Mouse (Mus musculus) midbrain, embryonic 16.5 days (tissue): ENCODE results near the gene Rsl24d1. TPM values are rescaled to one million over a fixed set of nuclear protein-coding genes. Genes with fewer than 3 reads are reported as not detected.

Experiments
- ATAC-seq: fragments of 200-750 bp; cut with Nextera tagmentation; 2 replicates; pipeline ENCODE4 v1.8.0; 2017; ENCODE audit warnings: moderate TSS enrichment
- H3K27ac ChIP-seq: fragments of 300-500 bp; sonication (generic); 2 replicates; pipeline ENCODE4 v1.5.1; 2014; ENCODE audit warnings: mild to moderate bottlenecking, low read length, mixed read lengths
- H3K27me3 ChIP-seq: fragments of 300-500 bp; sonication (generic); 2 replicates; pipeline ENCODE4 v1.6.1; 2014; ENCODE audit warnings: low read depth, low read length, mixed read lengths; ENCODE audit not compliant: control insufficient read depth, insufficient read depth
- H3K36me3 ChIP-seq: fragments of 300-500 bp; sonication (generic); 2 replicates; pipeline ENCODE4 v1.6.1; 2014; ENCODE audit warnings: mild to moderate bottlenecking, low read length, moderate library complexity, mixed read lengths; ENCODE audit not compliant: control insufficient read depth, insufficient read depth
- H3K4me1 ChIP-seq: fragments of 300-500 bp; sonication (generic); 2 replicates; pipeline ENCODE4 v1.6.1; 2014; ENCODE audit warnings: mild to moderate bottlenecking, low read length, mixed read lengths; ENCODE audit not compliant: control insufficient read depth, insufficient read depth
- H3K4me2 ChIP-seq: fragments of 300-500 bp; sonication (generic); 2 replicates; pipeline ENCODE4 v1.6.1; 2014; ENCODE audit warnings: mild to moderate bottlenecking, low read length, mixed read lengths
- H3K4me3 ChIP-seq: fragments of 300-500 bp; sonication (generic); 2 replicates; pipeline ENCODE4 v1.5.1; 2014; ENCODE audit warnings: low read depth, mild to moderate bottlenecking, low read length, moderate library complexity, mixed read lengths
- H3K9ac ChIP-seq: fragments of 300-500 bp; sonication (generic); 2 replicates; pipeline ENCODE4 v1.6.1; 2014; ENCODE audit warnings: low read depth, low read length, mixed read lengths
- H3K9me3 ChIP-seq: fragments of 300-500 bp; sonication (generic); replicated peaks from 2 replicates; pipeline ENCODE4 v1.6.1; 2014; ENCODE audit warnings: mild to moderate bottlenecking, low read length, mixed read lengths; ENCODE audit not compliant: control insufficient read depth, poor library complexity, severe bottlenecking
- WGBS: fragments of 180-500 bp; shearing (Covaris S2); extraction: QIAGEN DNeasy Blood & Tissue Kit; methylation state at CpG from one replicate; pipeline ENCODE4 v1.1.7; 2014; 5-methylcytosine and 5-hydroxymethylcytosine counted together
- polyA plus RNA-seq: library from polyadenylated mRNA; unstranded; fragments of >200 nt; fragmentation: Nextera tagmentation; extraction: Ambion mirVana; gene quantifications from 2 replicates; pipeline ENCODE4 v1.2.1, GENCODE M21; 2015

Gene Rsl24d1
- polyA plus RNA-seq, result 103 and 109 TPM in 2 replicates

DNA sequence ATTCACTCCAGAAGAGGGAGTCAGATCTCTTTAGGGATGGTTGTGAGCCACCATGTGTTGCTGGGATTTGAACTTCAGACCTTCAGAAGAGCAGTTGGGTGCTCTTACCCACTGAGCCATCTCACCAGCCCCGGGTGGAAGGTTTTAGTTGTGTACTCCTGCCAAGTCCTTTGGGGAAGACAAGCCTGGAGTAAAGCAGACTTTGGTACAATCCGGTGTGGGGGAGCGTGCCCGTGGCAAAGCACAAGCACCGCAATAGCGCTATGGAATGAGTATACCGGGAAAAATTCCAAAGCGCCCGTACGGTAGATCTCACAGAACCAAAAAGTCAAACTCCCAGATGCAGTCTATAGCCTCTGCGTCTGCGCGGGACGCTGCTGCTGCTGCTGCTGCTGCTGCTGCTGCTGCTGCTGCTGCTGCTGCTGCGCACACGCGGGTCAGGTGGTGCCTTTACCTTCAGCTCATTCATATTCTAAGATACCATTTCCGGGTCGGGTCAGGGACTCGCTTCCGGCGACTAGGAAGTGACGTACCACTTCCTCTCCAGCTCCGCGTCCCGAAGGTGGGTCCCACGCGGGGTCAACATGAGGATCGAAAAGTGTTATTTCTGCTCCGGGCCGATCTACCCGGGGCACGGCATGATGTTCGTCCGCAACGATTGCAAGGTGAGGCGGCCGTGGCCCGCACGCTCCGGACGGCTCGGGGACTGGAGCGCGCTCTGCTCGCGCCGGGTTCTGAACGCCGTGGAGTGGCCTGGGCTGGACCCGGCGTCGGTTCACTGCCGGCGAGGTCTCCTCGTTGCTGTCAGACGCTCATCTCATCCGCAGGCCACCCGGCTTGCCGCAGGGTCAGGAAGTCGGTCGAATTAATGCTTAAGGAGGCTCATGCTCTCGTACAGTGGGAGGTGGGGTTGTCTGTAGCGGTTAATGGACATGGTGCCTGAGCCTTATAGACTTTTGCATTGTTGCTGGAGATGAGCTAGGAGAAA is at the start of gene Rsl24d1:
TSS of gene Rsl24d1 (plus strand) at position 508 of the 988 bp plus-strand sequence.
- Histone ChIP-seq H3K4me2 (peak within 1 kb of the TSS; percentile 88), H3K27me3 (no peaks in the 10 kb centered on the region; the same call in 1 of the 2 replicates), H3K27ac (peak within 1 kb of the TSS; percentile 68), H3K9ac (peak within 1 kb of the TSS; percentile 77), H3K36me3 (peaks cover 8% of the 10 kb centered on the region; the same call in 1 of the 2 replicates), H3K9me3 (no peaks in the 10 kb centered on the region), H3K4me3 (peak within 1 kb of the TSS; percentile 94), H3K4me1 (peaks cover 12% of the 10 kb centered on the region)
- peak; percentile 98 for ATAC-seq
- WGBS, result under 1% methylated on average over 64 of the region's 64 CpGs

DNA sequence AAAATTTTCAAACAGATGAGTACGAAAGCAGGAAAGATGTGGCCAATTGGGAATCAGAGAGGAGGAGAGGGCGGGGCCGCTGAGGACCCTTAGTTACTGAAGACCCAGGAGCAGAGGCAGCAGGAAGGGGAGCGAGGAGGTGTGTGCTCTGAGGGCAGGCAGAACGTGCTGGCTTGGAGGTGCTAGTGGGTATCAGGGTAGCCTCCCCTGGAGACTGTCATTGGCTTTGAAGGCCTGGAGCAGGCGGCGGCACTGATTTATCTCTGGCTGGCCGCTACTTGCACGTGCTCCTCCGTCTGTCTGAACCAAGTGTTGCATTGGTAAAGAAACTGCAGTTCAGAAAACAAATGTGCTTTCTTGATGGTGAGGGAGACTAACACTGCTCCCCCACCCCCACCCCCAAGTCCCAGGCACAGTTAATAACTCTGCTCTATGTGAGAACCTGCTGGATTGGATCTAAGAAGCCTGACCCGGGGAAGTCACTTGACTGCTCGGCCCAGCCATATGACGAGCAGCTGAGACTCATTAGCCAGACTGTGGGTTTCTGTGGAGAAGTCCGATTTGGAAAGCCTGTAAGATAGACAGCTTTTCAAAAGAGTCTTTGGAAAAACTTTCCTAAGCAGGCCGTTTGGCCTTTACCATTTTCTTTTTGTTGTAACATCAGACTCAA is 49.5 kb upstream of the Rsl24d1 start:
- no peak overlapping the region for H3K27ac ChIP-seq
- no peaks in the 10 kb centered on the region for H3K27me3 ChIP-seq
- H3K9ac ChIP-seq, result no peak overlapping the region
- H3K9me3 ChIP-seq, result no peaks in the 10 kb centered on the region
- ATAC-seq, result no peak
- peaks cover 12% of the 10 kb centered on the region for H3K4me1 ChIP-seq
- WGBS, result 29% methylated on average over 15 of the region's 15 CpGs
- H3K4me3 ChIP-seq, result no peak overlapping the region
- H3K4me2 ChIP-seq, result peak overlapping the region; percentile 23; the same call in 1 of the 2 replicates
- H3K36me3 ChIP-seq, result no peaks in the 10 kb centered on the region

DNA sequence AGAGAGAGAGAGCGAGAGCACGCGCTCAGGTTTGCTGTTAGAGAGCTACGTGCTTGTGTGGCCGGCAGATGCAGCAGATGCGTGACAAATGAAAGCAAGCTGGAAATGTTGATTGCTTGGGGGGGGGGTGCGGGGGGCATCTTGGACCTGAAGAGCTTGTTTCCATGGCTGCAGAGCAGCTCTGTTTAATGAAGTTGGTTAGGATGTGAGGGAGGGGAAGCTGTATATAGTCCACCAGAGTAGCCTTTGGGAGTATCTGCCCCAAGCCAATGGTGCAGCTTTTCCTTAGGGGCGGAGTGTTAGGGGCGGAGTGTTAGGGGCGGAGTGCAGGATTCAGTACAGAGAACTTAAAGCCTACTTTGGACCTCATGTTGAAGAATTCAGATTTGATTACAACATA is 46.1 kb upstream of the Rsl24d1 start:
- H3K4me3 ChIP-seq, result no peak overlapping the region
- no peaks in the 10 kb centered on the region for H3K36me3 ChIP-seq
- 0 out of 2 replicates have a peak overlapping the region, but pooled peaks have one; percentile 5 for H3K4me2 ChIP-seq
- H3K9me3 ChIP-seq, result no peaks in the 10 kb centered on the region
- H3K27me3 ChIP-seq, result no peaks in the 10 kb centered on the region
- H3K27ac ChIP-seq, result no peak overlapping the region
- peak; percentile 56; the same call in 1 of the 2 replicates for ATAC-seq
- no peak overlapping the region for H3K9ac ChIP-seq
- 29% methylated on average over 9 of the region's 10 CpGs for WGBS
- H3K4me1 ChIP-seq, result peaks cover 12% of the 10 kb centered on the region

DNA sequence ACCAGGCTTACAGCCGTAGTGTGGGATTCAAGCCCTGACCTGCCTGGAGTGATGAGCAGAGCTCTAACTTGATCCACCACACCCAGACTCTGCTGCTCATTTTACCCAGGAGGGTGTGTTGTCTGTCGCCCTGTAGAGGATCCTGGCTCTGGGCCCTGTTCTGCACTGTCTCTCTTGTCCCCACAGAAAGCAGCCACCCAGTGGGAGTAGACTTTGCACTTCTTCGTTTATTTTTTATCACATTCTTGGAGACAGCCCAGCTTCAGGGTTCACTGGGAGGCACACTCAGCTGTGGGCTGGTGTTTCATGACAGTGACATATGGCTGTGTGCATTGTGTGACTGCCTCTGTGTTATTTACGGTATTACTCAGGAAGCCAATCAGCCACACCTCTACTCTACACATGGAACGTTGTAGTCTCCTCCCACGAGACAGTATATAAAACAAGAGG is 45.0 kb upstream of the Rsl24d1 start:
- WGBS, result 68% methylated on average over 6 of the region's 6 CpGs
- no peak for ATAC-seq
- no peak overlapping the region for H3K9ac ChIP-seq
- H3K4me3 ChIP-seq, result no peak overlapping the region
- H3K4me2 ChIP-seq, result no peak overlapping the region
- H3K9me3 ChIP-seq, result no peaks in the 10 kb centered on the region
- H3K36me3 ChIP-seq, result no peaks in the 10 kb centered on the region
- peaks cover 12% of the 10 kb centered on the region for H3K4me1 ChIP-seq
- no peaks in the 10 kb centered on the region for H3K27me3 ChIP-seq
- H3K27ac ChIP-seq, result no peak overlapping the region

DNA sequence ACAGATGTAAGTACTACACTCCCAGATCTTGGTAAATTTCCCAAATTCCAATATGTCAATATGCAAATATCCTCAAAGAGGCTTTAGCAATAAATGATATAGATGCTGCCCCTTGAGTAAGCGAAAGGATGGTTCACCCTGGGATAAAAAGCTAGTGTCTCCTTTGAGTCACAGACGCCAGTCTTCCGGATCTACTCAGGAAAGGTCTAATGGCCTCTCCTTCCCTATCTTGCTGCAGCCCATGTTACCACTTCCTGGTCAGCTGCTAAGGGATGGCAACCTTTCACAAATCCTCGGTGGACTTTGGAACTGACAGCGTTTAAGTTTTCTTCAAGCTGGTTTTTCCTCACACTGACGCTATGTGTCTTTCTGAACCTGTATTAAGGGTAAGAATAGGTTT is 44.5 kb upstream of the Rsl24d1 start:
- Histone ChIP-seq H3K27me3 (no peaks in the 10 kb centered on the region), H3K9me3 (no peaks in the 10 kb centered on the region), H3K9ac (no peak overlapping the region), H3K27ac (no peak overlapping the region), H3K4me1 (peaks cover 8% of the 10 kb centered on the region), H3K4me3 (no peak overlapping the region), H3K4me2 (no peak overlapping the region), H3K36me3 (no peaks in the 10 kb centered on the region)
- WGBS, result 91% methylated on average over 6 of the region's 6 CpGs
- no peak for ATAC-seq

DNA sequence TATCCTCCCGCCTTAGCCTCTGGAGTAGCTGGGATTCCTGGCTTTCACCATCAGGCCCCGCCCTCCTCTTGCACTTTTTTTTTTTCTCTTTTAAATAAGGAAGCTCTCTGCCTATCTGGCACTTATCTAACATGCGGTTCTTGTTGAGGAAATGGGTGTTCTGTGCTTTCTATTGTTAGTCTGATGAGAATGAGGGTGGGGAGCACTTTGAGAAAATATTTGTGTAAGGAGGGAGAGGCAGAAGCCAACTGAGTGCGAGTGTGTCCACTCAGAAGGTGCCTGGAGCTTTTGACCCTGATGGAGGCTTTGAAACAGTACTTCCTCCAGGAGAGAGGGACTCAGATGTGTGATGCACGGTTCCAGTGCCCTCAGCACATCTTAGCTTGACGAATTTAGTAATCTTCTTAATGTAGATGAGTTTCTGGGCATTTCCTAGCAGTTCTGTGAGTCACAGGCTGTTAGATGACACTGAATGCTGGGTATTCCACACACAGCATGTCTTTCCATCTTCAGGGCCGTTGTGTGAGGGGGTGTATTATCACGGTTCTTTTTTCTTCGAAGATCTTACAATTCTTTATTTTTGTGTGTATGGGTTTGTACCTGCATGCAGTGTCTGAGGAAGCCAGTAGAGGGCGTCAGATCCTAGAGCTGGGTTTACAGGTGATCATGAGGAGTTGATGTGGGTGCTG is 42.1 kb upstream of the Rsl24d1 start:
- Histone ChIP-seq H3K27me3 (no peaks in the 10 kb centered on the region), H3K27ac (no peak overlapping the region), H3K9ac (no peak overlapping the region), H3K36me3 (no peaks in the 10 kb centered on the region), H3K4me1 (peaks cover 8% of the 10 kb centered on the region), H3K4me2 (no peak overlapping the region), H3K9me3 (no peaks in the 10 kb centered on the region), H3K4me3 (no peak overlapping the region)
- WGBS, result 71% methylated on average over 10 of the region's 10 CpGs
- no peak for ATAC-seq

DNA sequence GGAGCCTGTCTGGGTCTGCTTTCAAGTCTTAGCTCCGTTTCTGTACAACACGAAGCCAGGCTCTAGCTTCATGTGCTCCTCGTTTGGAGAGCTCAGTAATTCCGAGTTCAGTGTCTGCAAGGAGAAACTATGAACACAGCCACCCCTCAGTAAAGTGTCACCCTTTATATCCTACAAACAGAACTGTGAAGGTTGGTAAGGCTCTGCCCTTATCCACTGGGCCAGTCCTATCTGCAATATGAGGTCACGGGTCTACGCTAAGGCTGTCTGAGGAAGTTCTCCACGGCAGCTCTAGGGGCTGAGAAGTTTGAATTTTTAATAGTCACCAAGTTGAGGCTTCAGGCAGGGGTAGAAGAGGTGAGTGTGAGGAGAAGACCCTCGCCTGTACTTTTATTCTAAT is 40.8 kb upstream of the Rsl24d1 start:
- H3K27me3 ChIP-seq, result no peaks in the 10 kb centered on the region
- no peak overlapping the region for H3K4me2 ChIP-seq

DNA sequence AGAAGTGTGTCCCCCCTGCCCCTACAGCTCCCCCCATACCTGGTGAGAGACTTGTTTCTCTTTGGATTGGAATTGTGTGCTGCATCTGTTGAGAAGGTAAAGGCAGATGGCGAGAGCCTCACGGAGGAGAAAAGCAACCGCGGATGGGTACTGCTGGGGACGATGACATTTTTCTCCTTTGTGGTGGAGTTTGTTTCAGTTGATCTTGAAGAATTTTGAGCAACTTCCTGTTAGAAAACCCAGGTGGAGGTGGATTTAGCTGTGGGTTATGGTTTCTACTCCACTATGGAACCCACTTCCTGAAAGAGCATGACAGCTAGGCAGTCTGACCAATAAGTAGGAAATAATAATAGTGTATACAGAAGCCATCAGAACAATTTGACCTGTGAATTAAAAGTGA is 40.1 kb upstream of the Rsl24d1 start:
- H3K36me3 ChIP-seq, result no peaks in the 10 kb centered on the region
- ATAC-seq, result no peak
- no peaks in the 10 kb centered on the region for H3K9me3 ChIP-seq
- H3K27me3 ChIP-seq, result no peaks in the 10 kb centered on the region
- 93% methylated on average over 5 of the region's 5 CpGs for WGBS
- no peaks in the 10 kb centered on the region for H3K4me1 ChIP-seq
- no peak overlapping the region for H3K9ac ChIP-seq
- no peak overlapping the region for H3K27ac ChIP-seq
- no peak overlapping the region for H3K4me3 ChIP-seq
- H3K4me2 ChIP-seq, result no peak overlapping the region

More for the DNA sequence above, 40.8 kb upstream of the Rsl24d1 start:
- ATAC-seq, result no peak
- H3K4me3 ChIP-seq, result no peak overlapping the region
- H3K4me1 ChIP-seq, result peaks cover 3% of the 10 kb centered on the region; the same call in 1 of the 2 replicates
- no peak overlapping the region for H3K9ac ChIP-seq
- H3K9me3 ChIP-seq, result no peaks in the 10 kb centered on the region
- no peaks in the 10 kb centered on the region for H3K36me3 ChIP-seq
- 81% methylated on average over 8 of the region's 8 CpGs for WGBS
- H3K27ac ChIP-seq, result no peak overlapping the region
